Mouse (Mus musculus) heart, postnatal 0 days (tissue): ENCODE results near the gene Eif3f.

Experiments used
- CTCF ChIP-seq: IDR thresholded peaks from 2 replicates; pipeline ENCODE4 v1.5.1; 2016; ENCODE audit warnings: antibody characterized with exemption, control low read depth, low read depth
- EP300 ChIP-seq: IDR thresholded peaks from 2 replicates; pipeline ENCODE4 v1.6.1; 2016; ENCODE audit warnings: antibody characterized with exemption, low read depth

DNA sequence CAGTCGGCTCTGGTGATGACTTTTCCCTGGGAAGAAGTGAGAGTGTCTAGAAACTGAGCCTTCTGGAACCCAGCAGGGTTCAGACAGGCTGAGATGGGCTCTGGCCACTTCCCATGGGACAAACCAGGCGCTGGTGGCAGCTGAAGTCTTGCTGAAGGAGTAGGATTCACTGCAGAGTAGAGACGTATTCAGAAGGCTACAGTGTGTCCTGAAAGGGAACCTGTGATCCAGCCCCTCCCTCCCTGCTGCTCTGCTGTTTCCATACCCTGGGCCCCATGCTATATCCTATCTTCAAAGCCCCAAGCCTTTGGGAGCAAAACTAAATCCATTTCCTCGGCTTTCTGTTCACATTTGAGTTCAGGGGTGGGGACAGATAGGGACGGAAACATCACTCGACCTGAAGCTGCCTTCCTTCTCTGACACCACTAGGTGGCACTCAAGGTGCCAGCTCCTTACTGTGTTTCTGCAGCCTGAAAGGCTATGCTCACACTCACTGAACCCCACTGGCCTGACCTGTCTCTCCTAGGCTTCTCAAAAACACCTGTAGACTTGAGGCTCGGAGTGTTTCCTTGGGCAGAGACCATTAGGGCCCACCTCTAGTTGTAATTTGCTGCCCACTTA lies 32.6 kb downstream of the Eif3f start:
- peak; percentile 80 for TF ChIP-seq CTCF
- TF ChIP-seq EP300 = no peak
